Mouse (Mus musculus): Measurements from ENCODE around the gene P2ry2. TPM values are rescaled to one million over a fixed set of nuclear protein-coding genes. Genes with fewer than 3 reads are reported as not detected.
A peak's percentile ranks its signal among the peaks of the same experiment; 100 is the strongest.

The P2ry2 gene
- polyA plus RNA-seq, 1 experiment from 2014 or later = 2.6 TPM

- Histone ChIP-seq H3K4me3 (ENCODE audit: low read depth, low read length) (no peak overlapping the region), H3K27me3 (replicated peaks; ENCODE audit: control insufficient read depth, insufficient read depth, low read length) (no peaks in the 10 kb centered on the region), H3K4me1 (replicated peaks; ENCODE audit: control insufficient read depth, insufficient read depth, low read length) (peaks cover 5% of the 10 kb centered on the region; the same call in 1 of the 2 replicates), H3K9ac (ENCODE audit: low read depth, low read length) (no peak overlapping the region), H3K9me3 (ENCODE audit: control insufficient read depth) (no peaks in the 10 kb centered on the region), H3K27ac (ENCODE audit: low read depth, low read length) (no peak overlapping the region), H3K36me3 (ENCODE audit: control insufficient read depth, insufficient read depth) (no peaks in the 10 kb centered on the region), H3K4me2 (replicated peaks; ENCODE audit: low read depth) (no peak overlapping the region)
- 26% methylated on average over 9 of the region's 9 CpGs for WGBS
- peak; percentile 89 for TF ChIP-seq CTCF (IDR thresholded peaks at IDR 0.05; ENCODE audit: low read depth)
- peak; percentile 43; the same call in 1 of the 2 replicates for ATAC-seq
These were observed 24.6 kb downstream of the P2ry2 start for GRCm38 (mm10) chr7:100988092-100988491.

GRCm38 (mm10) chr7:100984452-100985395 is 27.9 kb downstream of the P2ry2 start:
- Histone ChIP-seq H3K4me3 (ENCODE audit: low read depth, low read length) (no peak overlapping the region), H3K9me3 (ENCODE audit: control insufficient read depth) (no peaks in the 10 kb centered on the region), H3K4me1 (replicated peaks; ENCODE audit: control insufficient read depth, insufficient read depth, low read length) (peaks cover 5% of the 10 kb centered on the region; the same call in 1 of the 2 replicates), H3K27ac (ENCODE audit: low read depth, low read length) (peak overlapping the region; percentile 46), H3K9ac (ENCODE audit: low read depth, low read length) (no peak overlapping the region), H3K27me3 (replicated peaks; ENCODE audit: control insufficient read depth, insufficient read depth, low read length) (no peaks in the 10 kb centered on the region), H3K4me2 (replicated peaks; ENCODE audit: low read depth) (peak overlapping the region; percentile 48), H3K36me3 (ENCODE audit: control insufficient read depth, insufficient read depth) (no peaks in the 10 kb centered on the region)
- no peak; the same call in 1 of the 2 replicates for TF ChIP-seq CTCF (IDR thresholded peaks at IDR 0.05; ENCODE audit: low read depth)
- ATAC-seq = peak; percentile 77
- 33% methylated on average over 21 of the region's 21 CpGs for WGBS

DNA sequence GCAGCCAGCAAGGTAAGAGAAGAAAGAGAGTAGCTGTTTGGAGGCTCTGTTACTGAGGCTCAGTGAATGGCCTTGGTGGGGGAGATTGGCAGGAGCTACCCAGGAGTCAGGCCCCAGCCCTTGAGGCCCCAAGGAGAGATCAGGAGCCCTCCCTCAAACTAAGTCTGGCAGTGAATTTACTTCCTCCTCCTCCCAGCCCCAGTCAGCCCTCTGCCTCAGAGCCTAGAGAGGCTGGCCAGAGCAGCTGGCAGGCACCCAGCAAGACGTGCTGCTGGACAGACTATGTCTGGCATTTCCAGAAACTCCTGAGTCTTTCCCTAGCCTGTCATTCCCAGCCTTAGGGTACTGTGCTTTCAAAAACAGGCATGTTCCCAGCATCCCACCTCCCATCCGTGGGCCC is 33.5 kb downstream of the P2ry2 start:
- no peak for TF ChIP-seq CTCF (IDR thresholded peaks at IDR 0.05; ENCODE audit: low read depth)
- ATAC-seq = peak; percentile 32; the same call in 1 of the 2 replicates
- H3K4me3 ChIP-seq (ENCODE audit: low read depth, low read length) = no peak overlapping the region
- no peaks in the 10 kb centered on the region for H3K27me3 ChIP-seq (replicated peaks; ENCODE audit: control insufficient read depth, insufficient read depth, low read length)
- WGBS = 20% methylated on average over 2 of the region's 2 CpGs
- H3K27ac ChIP-seq (ENCODE audit: low read depth, low read length) = no peak overlapping the region
- peak overlapping the region; percentile 13; the same call in 1 of the 2 replicates for H3K4me2 ChIP-seq (replicated peaks; ENCODE audit: low read depth)
- H3K9me3 ChIP-seq (ENCODE audit: control insufficient read depth) = no peaks in the 10 kb centered on the region
- peaks cover 16% of the 10 kb centered on the region for H3K4me1 ChIP-seq (replicated peaks; ENCODE audit: control insufficient read depth, insufficient read depth, low read length)
- no peaks in the 10 kb centered on the region for H3K36me3 ChIP-seq (ENCODE audit: control insufficient read depth, insufficient read depth)
- H3K9ac ChIP-seq (ENCODE audit: low read depth, low read length) = no peak overlapping the region

DNA sequence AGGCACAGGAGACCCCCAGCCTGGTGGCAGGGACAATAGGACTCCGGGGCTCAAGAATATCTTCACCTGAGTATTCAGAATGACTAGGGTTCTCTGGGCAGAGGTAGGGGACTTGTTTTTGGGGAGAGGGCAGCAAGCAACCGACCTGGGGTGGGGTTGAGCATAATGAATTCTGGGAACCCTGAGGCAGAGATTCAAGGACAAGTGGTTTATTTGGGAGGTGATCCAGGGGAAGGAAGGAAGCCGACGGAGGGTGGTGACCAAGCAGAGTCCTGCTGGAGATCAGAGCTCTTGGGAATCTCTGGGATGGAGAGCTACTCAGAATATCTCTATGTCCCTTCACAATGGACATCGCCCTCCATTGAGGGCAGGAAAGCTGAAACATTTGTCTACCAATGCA is 34.5 kb downstream of the P2ry2 start:
- TF ChIP-seq CTCF (IDR thresholded peaks at IDR 0.05; ENCODE audit: low read depth) = no peak
- H3K36me3 ChIP-seq (ENCODE audit: control insufficient read depth, insufficient read depth) = no peaks in the 10 kb centered on the region
- H3K4me1 ChIP-seq (replicated peaks; ENCODE audit: control insufficient read depth, insufficient read depth, low read length) = peaks cover 16% of the 10 kb centered on the region
- H3K9ac ChIP-seq (ENCODE audit: low read depth, low read length) = no peak overlapping the region
- no peak overlapping the region for H3K4me3 ChIP-seq (ENCODE audit: low read depth, low read length)
- H3K27ac ChIP-seq (ENCODE audit: low read depth, low read length) = no peak overlapping the region
- H3K27me3 ChIP-seq (replicated peaks; ENCODE audit: control insufficient read depth, insufficient read depth, low read length) = no peaks in the 10 kb centered on the region
- 84% methylated on average over 5 of the region's 5 CpGs for WGBS
- no peak overlapping the region for H3K4me2 ChIP-seq (replicated peaks; ENCODE audit: low read depth)
- no peak for ATAC-seq
- H3K9me3 ChIP-seq (ENCODE audit: control insufficient read depth) = no peaks in the 10 kb centered on the region

GRCm38 (mm10) chr7:100974135-100974903 is 38.3 kb downstream of the P2ry2 start, which contains the start of gene P2ry6:
TSS of gene P2ry6 (minus strand) at chr7:100974649.
- WGBS = 4% methylated on average over 36 of the region's 36 CpGs
- no peak for TF ChIP-seq CTCF (IDR thresholded peaks at IDR 0.05; ENCODE audit: low read depth)
- H3K4me1 ChIP-seq (replicated peaks; ENCODE audit: control insufficient read depth, insufficient read depth, low read length) = peaks cover 15% of the 10 kb centered on the region
- H3K27ac ChIP-seq (ENCODE audit: low read depth, low read length) = no peak within 1 kb of the TSS; the same call in 1 of the 2 replicates
- H3K36me3 ChIP-seq (ENCODE audit: control insufficient read depth, insufficient read depth) = no peaks in the 10 kb centered on the region
- H3K4me3 ChIP-seq (ENCODE audit: low read depth, low read length) = peak within 1 kb of the TSS; percentile 41
- no peaks in the 10 kb centered on the region for H3K27me3 ChIP-seq (replicated peaks; ENCODE audit: control insufficient read depth, insufficient read depth, low read length)
- peak within 1 kb of the TSS; percentile 1; the same call in 1 of the 2 replicates for H3K9ac ChIP-seq (ENCODE audit: low read depth, low read length)
- peak; percentile 72 for ATAC-seq
- H3K4me2 ChIP-seq (replicated peaks; ENCODE audit: low read depth) = peak within 1 kb of the TSS; percentile 68
- no peaks in the 10 kb centered on the region for H3K9me3 ChIP-seq (ENCODE audit: control insufficient read depth)

- H3K9me3 ChIP-seq (ENCODE audit: control insufficient read depth) = no peaks in the 10 kb centered on the region
- TF ChIP-seq CTCF (IDR thresholded peaks at IDR 0.05; ENCODE audit: low read depth) = no peak
- H3K36me3 ChIP-seq (ENCODE audit: control insufficient read depth, insufficient read depth) = no peaks in the 10 kb centered on the region
- no peak overlapping the region for H3K27ac ChIP-seq (ENCODE audit: low read depth, low read length)
- WGBS = 65% methylated on average over 3 of the region's 3 CpGs
- H3K9ac ChIP-seq (ENCODE audit: low read depth, low read length) = no peak overlapping the region
- H3K4me3 ChIP-seq (ENCODE audit: low read depth, low read length) = no peak overlapping the region
- peaks cover 4% of the 10 kb centered on the region; the same call in 1 of the 2 replicates for H3K4me1 ChIP-seq (replicated peaks; ENCODE audit: control insufficient read depth, insufficient read depth, low read length)
- ATAC-seq = no peak
- no peak overlapping the region for H3K4me2 ChIP-seq (replicated peaks; ENCODE audit: low read depth)
- H3K27me3 ChIP-seq (replicated peaks; ENCODE audit: control insufficient read depth, insufficient read depth, low read length) = no peaks in the 10 kb centered on the region
These were observed 39.8 kb downstream of the P2ry2 start for GRCm38 (mm10) chr7:100972875-100973274.
